Mouse (Mus musculus): ENCODE data around the gene Olfr1046. TPM values are rescaled to one million over a fixed set of nuclear protein-coding genes. Genes with fewer than 3 reads are reported as not detected.

Olfr1046 gene
- total and polyA plus RNA-seq, 3 experiments, result not detected

GRCm38 (mm10) chr2:86231301-86231700, 12.2 kb upstream of the Olfr1046 start, which contains the start of gene Olfr1047:
TSS of gene Olfr1047 (minus strand) at chr2:86231401.
- Histone ChIP-seq H3K9ac (ENCODE audit: control insufficient read depth, low read depth, low read length, poor library complexity, severe bottlenecking) (no peak within 1 kb of the TSS), H3K36me3 (ENCODE audit: control insufficient read depth in 1 of 2, insufficient read depth in 2 of 2, low read length in 2 of 2) (no peaks in the 10 kb centered on the region), H3K4me3 (ENCODE audit: control insufficient read depth in 1 of 2, insufficient read depth in 1 of 2, low read depth in 2 of 2, low read length in 2 of 2) (no peak within 1 kb of the TSS), H3K27ac (ENCODE audit: control insufficient read depth, low read depth, low read length) (no peak within 1 kb of the TSS), H3K79me2 (ENCODE audit: control insufficient read depth, insufficient read depth, low read length, poor library complexity) (no peaks in the 10 kb centered on the region), H3K9me3 (replicated peaks; ENCODE audit: insufficient read depth, low read length) (no peaks in the 10 kb centered on the region), H3K27me3 (ENCODE audit: control insufficient read depth in 1 of 2, insufficient read depth in 2 of 2, low read length in 2 of 2) (no peaks in the 10 kb centered on the region), H3K4me1 (ENCODE audit: control insufficient read depth in 1 of 2, insufficient read depth in 2 of 2, low read length in 2 of 2) (no peaks in the 10 kb centered on the region)
- TF ChIP-seq ZKSCAN1 (IDR thresholded peaks at IDR 0.05; ENCODE audit: low read depth, low read length), result no peak
- TF ChIP-seq MAZ (IDR thresholded peaks at IDR 0.05; ENCODE audit: low read depth, low read length), result no peak
- TF ChIP-seq CTCF (IDR thresholded peaks at IDR 0.05 in 2 of 3, conservative IDR thresholded peaks at IDR 0.05 in 1 of 3; ENCODE audit: control insufficient read depth in 1 of 3, insufficient read depth in 1 of 3, low read depth in 2 of 3, low read length in 3 of 3, poor library complexity in 1 of 3, severe bottlenecking in 1 of 3), result no peak
- no peak for TF ChIP-seq MXI1 (IDR thresholded peaks at IDR 0.05; ENCODE audit: low read depth, low read length)
- no peak for TF ChIP-seq ZC3H11A (IDR thresholded peaks at IDR 0.05; ENCODE audit: low read depth, low read length)
- TF ChIP-seq POLR2AphosphoS5 (IDR thresholded peaks at IDR 0.05; ENCODE audit: borderline replicate concordance, low read depth, low read length), result no peak
- TF ChIP-seq KAT2A (conservative IDR thresholded peaks at IDR 0.05; ENCODE audit: low read depth, low read length), result no peak
- no peak for TF ChIP-seq GABPA (IDR thresholded peaks at IDR 0.05; ENCODE audit: low read depth, low read length)
- no peak for TF ChIP-seq ETS1 (IDR thresholded peaks at IDR 0.05; ENCODE audit: low read depth, low read length)
- TF ChIP-seq POLR2AphosphoS2 (IDR thresholded peaks at IDR 0.05; ENCODE audit: low read length), result no peak
- no peak for TF ChIP-seq HCFC1 (IDR thresholded peaks at IDR 0.05; ENCODE audit: low read depth, low read length)
- no peak for TF ChIP-seq JUND (IDR thresholded peaks at IDR 0.05; ENCODE audit: low read depth, low read length)
- no peak for TF ChIP-seq MAFK (IDR thresholded peaks at IDR 0.05; ENCODE audit: borderline replicate concordance, low read depth, low read length)
- TF ChIP-seq CHD1 (IDR thresholded peaks at IDR 0.05; ENCODE audit: low read depth, low read length), result no peak
- no peak for TF ChIP-seq RCOR1 (IDR thresholded peaks at IDR 0.05; ENCODE audit: low read depth, low read length)
- no peak for TF ChIP-seq EP300 (IDR thresholded peaks at IDR 0.05; ENCODE audit: low read depth in 1 of 2, low read length in 2 of 2)
- no peak for DNase-seq (ENCODE audit: low read depth, low spot score)

DNA sequence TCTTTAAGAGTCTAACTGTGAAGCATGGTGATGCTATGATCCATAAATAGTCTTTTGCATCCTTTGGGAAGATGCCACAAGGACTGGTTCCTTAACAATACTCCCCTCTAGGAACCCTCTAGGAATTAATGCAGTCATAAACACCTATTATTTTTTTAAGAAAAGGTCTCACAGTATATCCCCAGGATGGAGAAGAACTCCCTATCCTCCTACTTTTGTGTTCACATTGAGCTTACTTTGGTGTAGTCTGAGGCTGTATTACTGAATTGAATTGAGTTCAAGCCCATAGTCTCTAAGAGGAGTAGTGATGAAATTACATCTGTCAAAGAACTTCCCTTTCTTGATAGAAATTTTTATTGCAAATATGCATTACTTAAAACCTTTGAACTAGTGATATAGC, 16.2 kb downstream of the Olfr1046 start, which contains the start of gene Olfr1045:
Gene Olfr1045, minus strand, starts transcription at position 101 of the 400 bp plus-strand sequence.
- no peak for TF ChIP-seq TCF12 (IDR thresholded peaks at IDR 0.05; ENCODE audit: low read depth, low read length)
- TF ChIP-seq MAFK (IDR thresholded peaks at IDR 0.05; ENCODE audit: borderline replicate concordance, low read depth, low read length), result no peak
- no peak for TF ChIP-seq CHD2 (IDR thresholded peaks at IDR 0.05; ENCODE audit: low read length)
- no peak for TF ChIP-seq RAD21 (IDR thresholded peaks at IDR 0.05; ENCODE audit: low read depth, low read length)
- TF ChIP-seq RCOR1 (IDR thresholded peaks at IDR 0.05; ENCODE audit: low read depth, low read length), result no peak
- no peak for TF ChIP-seq ELF1 (IDR thresholded peaks at IDR 0.05; ENCODE audit: low read depth, low read length)
- no peak for TF ChIP-seq MAX (IDR thresholded peaks at IDR 0.05; ENCODE audit: low read length)
- no peaks in the 10 kb centered on the region for H3K36me3 ChIP-seq (ENCODE audit: control insufficient read depth in 1 of 2, insufficient read depth in 2 of 2, low read length in 2 of 2)
- no peak for DNase-seq (ENCODE audit: low read depth, low spot score)
- no peak within 1 kb of the TSS for H3K27ac ChIP-seq (ENCODE audit: control insufficient read depth, low read depth, low read length)
- H3K79me2 ChIP-seq (ENCODE audit: control insufficient read depth, insufficient read depth, low read length, poor library complexity), result no peaks in the 10 kb centered on the region
- H3K9me3 ChIP-seq (replicated peaks; ENCODE audit: insufficient read depth, low read length), result no peaks in the 10 kb centered on the region
- H3K4me1 ChIP-seq (ENCODE audit: control insufficient read depth in 1 of 2, insufficient read depth in 2 of 2, low read length in 2 of 2), result no peaks in the 10 kb centered on the region
- no peak within 1 kb of the TSS for H3K9ac ChIP-seq (ENCODE audit: control insufficient read depth, low read depth, low read length, poor library complexity, severe bottlenecking)
- H3K27me3 ChIP-seq (ENCODE audit: control insufficient read depth in 1 of 2, insufficient read depth in 2 of 2, low read length in 2 of 2), result no peaks in the 10 kb centered on the region
- H3K4me3 ChIP-seq (ENCODE audit: control insufficient read depth in 1 of 2, insufficient read depth in 1 of 2, low read depth in 2 of 2, low read length in 2 of 2), result no peak within 1 kb of the TSS
